Mouse (Mus musculus) liver, postnatal 0 days (tissue): Measurements from ENCODE around the gene Sbf1. TPM values are rescaled to one million over a fixed set of nuclear protein-coding genes. Genes with fewer than 3 reads are reported as not detected.

Source experiments
- ATAC-seq: fragments of 200-750 bp; cut with Nextera tagmentation; 2 replicates; pipeline ENCODE4 v1.8.0; 2017; ENCODE audit warnings: mild to moderate bottlenecking, moderate library complexity
- DNase-seq: peaks from one replicate; pipeline ENCODE4 v3.0.0-alpha.2; 2016
- H3K27ac ChIP-seq: fragments of 300-500 bp; sonication (generic); 2 replicates; pipeline ENCODE4 v1.5.1; 2014; ENCODE audit warnings: antibody characterized with exemption, moderate library complexity, mild to moderate bottlenecking, low read depth
- H3K27me3 ChIP-seq: fragments of 300-500 bp; sonication (generic); 2 replicates; pipeline ENCODE4 v1.6.1; 2014; ENCODE audit warnings: low read length, control low read depth, mixed read lengths; ENCODE audit not compliant: insufficient read depth
- H3K36me3 ChIP-seq: fragments of 300-500 bp; sonication (generic); replicated peaks from 2 replicates; pipeline ENCODE4 v1.6.1; 2014; ENCODE audit warnings: mild to moderate bottlenecking, control low read depth, low read length, moderate library complexity, mixed read lengths; ENCODE audit not compliant: insufficient read depth
- H3K4me1 ChIP-seq: fragments of 300-500 bp; sonication (generic); 2 replicates; pipeline ENCODE4 v1.6.1; 2014; ENCODE audit warnings: antibody characterized with exemption, mild to moderate bottlenecking, control low read depth; ENCODE audit not compliant: insufficient read depth
- H3K4me2 ChIP-seq: fragments of 300-500 bp; sonication (generic); 2 replicates; pipeline ENCODE4 v1.6.1; 2014; ENCODE audit warnings: low read depth, mild to moderate bottlenecking, low read length, moderate library complexity, mixed read lengths
- H3K4me3 ChIP-seq: fragments of 300-500 bp; sonication (generic); 2 replicates; pipeline ENCODE4 v1.5.1; 2014; ENCODE audit warnings: low read depth, low read length
- H3K9ac ChIP-seq: fragments of 300-500 bp; sonication (generic); replicated peaks from 2 replicates; pipeline ENCODE4 v1.6.1; 2014; ENCODE audit warnings: mild to moderate bottlenecking, moderate library complexity
- H3K9me3 ChIP-seq: fragments of 300-500 bp; sonication (generic); 2 replicates; pipeline ENCODE4 v1.6.1; 2016; ENCODE audit warnings: mild to moderate bottlenecking, control low read depth, low read length, mixed read lengths
- CTCF ChIP-seq: sonication (generic); IDR thresholded peaks from 2 replicates; pipeline ENCODE4 v1.5.1; 2016; ENCODE audit warnings: antibody characterized with exemption, low read depth
- EP300 ChIP-seq: IDR thresholded peaks from 2 replicates; pipeline ENCODE4 v1.6.1; 2016; ENCODE audit warnings: antibody characterized with exemption, low read depth, mild to moderate bottlenecking
- WGBS: fragments of 180-500 bp; shearing (Covaris S2); extraction: QIAGEN DNeasy Blood & Tissue Kit; methylation state at CpG from one replicate; pipeline ENCODE4 v1.1.7; 2014; ENCODE audit not compliant: insufficient replicate concordance; 5-methylcytosine and 5-hydroxymethylcytosine counted together
- polyA plus RNA-seq: library from polyadenylated mRNA; unstranded; fragments of >200 nt; fragmentation: Nextera tagmentation; extraction: Ambion mirVana; gene quantifications from 2 replicates; pipeline ENCODE4 v1.2.1, GENCODE M21; 2015

Sbf1 gene
- polyA plus RNA-seq, 1 experiment from 2014 or later = 17.0 TPM

GRCm38 (mm10) chr15:89289455-89289854, 25.7 kb downstream of the Sbf1 start:
- TF ChIP-seq EP300 (no peak), CTCF (no peak)
- 94% methylated on average over 11 of the region's 11 CpGs for WGBS
- Histone ChIP-seq H3K36me3 (peaks cover 71% of the 10 kb centered on the region), H3K27me3 (no peaks in the 10 kb centered on the region), H3K27ac (no peak overlapping the region), H3K9me3 (no peaks in the 10 kb centered on the region), H3K4me1 (0 out of 2 replicates have a peak, but pooled peaks cover 3% of the 10 kb centered on the region), H3K4me3 (no peak overlapping the region), H3K9ac (no peak overlapping the region), H3K4me2 (no peak overlapping the region)
- ATAC-seq = no peak
- no peak for DNase-seq

- Histone ChIP-seq H3K36me3 (peaks cover 62% of the 10 kb centered on the region), H3K9me3 (no peaks in the 10 kb centered on the region), H3K9ac (no peak overlapping the region), H3K4me1 (0 out of 2 replicates have a peak, but pooled peaks cover 3% of the 10 kb centered on the region), H3K4me2 (no peak overlapping the region), H3K4me3 (no peak overlapping the region), H3K27me3 (no peaks in the 10 kb centered on the region), H3K27ac (no peak overlapping the region)
- ATAC-seq = no peak
- TF ChIP-seq EP300 (no peak), CTCF (no peak)
- DNase-seq = no peak
- 80% methylated on average over 23 of the region's 23 CpGs for WGBS
Measured at GRCm38 (mm10) chr15:89288227-89288767, 26.8 kb downstream of the Sbf1 start.

GRCm38 (mm10) chr15:89286582-89286981, 28.5 kb downstream of the Sbf1 start:
- Histone ChIP-seq H3K4me3 (no peak overlapping the region), H3K27ac (no peak overlapping the region), H3K9ac (no peak overlapping the region), H3K9me3 (no peaks in the 10 kb centered on the region), H3K27me3 (no peaks in the 10 kb centered on the region), H3K4me1 (0 out of 2 replicates have a peak, but pooled peaks cover 3% of the 10 kb centered on the region), H3K36me3 (peaks cover 66% of the 10 kb centered on the region), H3K4me2 (no peak overlapping the region)
- 89% methylated on average over 5 of the region's 5 CpGs for WGBS
- ATAC-seq = no peak
- no peak for TF ChIP-seq EP300
- no peak for TF ChIP-seq CTCF
- DNase-seq = no peak

GRCm38 (mm10) chr15:89286114-89286513, 29.0 kb downstream of the Sbf1 start:
- WGBS = 64% methylated on average over 7 of the region's 7 CpGs
- no peak for TF ChIP-seq CTCF
- TF ChIP-seq EP300 = no peak
- H3K9me3 ChIP-seq = no peaks in the 10 kb centered on the region
- H3K4me2 ChIP-seq = peak overlapping the region; percentile 51
- peaks cover 66% of the 10 kb centered on the region for H3K36me3 ChIP-seq
- ATAC-seq (peak; percentile 18; the same call in 1 of the 2 replicates), DNase-seq (no peak)
- H3K27ac ChIP-seq = no peak overlapping the region
- H3K4me1 ChIP-seq = 0 out of 2 replicates have a peak, but pooled peaks cover 3% of the 10 kb centered on the region
- H3K9ac ChIP-seq = no peak overlapping the region
- H3K27me3 ChIP-seq = no peaks in the 10 kb centered on the region
- H3K4me3 ChIP-seq = no peak overlapping the region

GRCm38 (mm10) chr15:89285478-89285877, 29.6 kb downstream of the Sbf1 start:
- peak overlapping the region; percentile 60 for H3K27ac ChIP-seq
- H3K36me3 ChIP-seq = peaks cover 68% of the 10 kb centered on the region
- WGBS = 69% methylated on average over 5 of the region's 5 CpGs
- no peaks in the 10 kb centered on the region for H3K9me3 ChIP-seq
- H3K4me1 ChIP-seq = 0 out of 2 replicates have a peak, but pooled peaks cover 3% of the 10 kb centered on the region
- no peak overlapping the region for H3K9ac ChIP-seq
- peak overlapping the region; percentile 51 for H3K4me2 ChIP-seq
- H3K4me3 ChIP-seq = no peak overlapping the region
- DNase-seq (no peak), ATAC-seq (peak; percentile 89)
- H3K27me3 ChIP-seq = no peaks in the 10 kb centered on the region
- no peak for TF ChIP-seq CTCF
- TF ChIP-seq EP300 = peak; percentile 74

GRCm38 (mm10) chr15:89285004-89285403, 30.1 kb downstream of the Sbf1 start:
- no peak overlapping the region for H3K9ac ChIP-seq
- DNase-seq (no peak), ATAC-seq (peak; percentile 86)
- no peak for TF ChIP-seq EP300
- TF ChIP-seq CTCF = no peak
- no peaks in the 10 kb centered on the region for H3K9me3 ChIP-seq
- H3K4me1 ChIP-seq = 0 out of 2 replicates have a peak, but pooled peaks cover 3% of the 10 kb centered on the region
- H3K4me2 ChIP-seq = peak overlapping the region; percentile 51
- H3K27me3 ChIP-seq = no peaks in the 10 kb centered on the region
- H3K4me3 ChIP-seq = no peak overlapping the region
- peaks cover 72% of the 10 kb centered on the region for H3K36me3 ChIP-seq
- peak overlapping the region; percentile 60 for H3K27ac ChIP-seq
